Mouse (Mus musculus): Measurements from ENCODE around the gene Taf4. TPM values are rescaled to one million over a fixed set of nuclear protein-coding genes. Genes with fewer than 3 reads are reported as not detected.
A peak's percentile ranks its signal among the peaks of the same experiment; 100 is the strongest.

The Taf4 gene
- total RNA-seq, 2 experiments from 2014 or later: 18.7 to 19.0 TPM

GRCm38 (mm10) chr2:179945051-179945450 is 31.4 kb downstream of the Taf4 start:
- DNase-seq (ENCODE audit: low spot score in 2 of 2): no peak

- no peak for DNase-seq (ENCODE audit: low spot score in 2 of 2)
Observed at GRCm38 (mm10) chr2:179941696-179942095, 34.8 kb downstream of the Taf4 start.

DNA sequence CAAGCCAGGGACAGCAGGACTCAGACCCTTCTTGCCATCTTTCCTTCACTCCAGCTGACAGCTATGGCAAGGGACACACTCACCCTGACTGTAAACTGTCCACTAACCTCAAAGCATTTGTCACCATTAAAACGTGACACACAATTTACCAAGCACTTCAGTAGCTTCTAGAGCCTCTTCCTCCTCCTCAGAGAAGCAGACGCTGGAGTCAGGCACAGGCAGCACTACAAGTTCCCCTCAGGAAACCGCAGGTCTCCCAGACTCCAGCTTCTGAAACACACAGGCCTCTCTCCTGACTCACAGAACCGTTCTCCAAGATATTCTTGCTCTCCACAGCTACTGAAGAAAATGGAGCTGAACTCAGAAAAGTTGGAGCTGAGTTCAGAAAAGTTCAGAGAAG is 39.4 kb downstream of the Taf4 start:
- no peak for DNase-seq (ENCODE audit: low spot score in 2 of 2)

- DNase-seq (ENCODE audit: low spot score in 2 of 2): no peak
Observed at GRCm38 (mm10) chr2:179934165-179934564, 42.3 kb downstream of the Taf4 start.

GRCm38 (mm10) chr2:179931741-179932140 is 44.7 kb downstream of the Taf4 start:
- DNase-seq (ENCODE audit: low spot score in 2 of 2): no peak

DNA sequence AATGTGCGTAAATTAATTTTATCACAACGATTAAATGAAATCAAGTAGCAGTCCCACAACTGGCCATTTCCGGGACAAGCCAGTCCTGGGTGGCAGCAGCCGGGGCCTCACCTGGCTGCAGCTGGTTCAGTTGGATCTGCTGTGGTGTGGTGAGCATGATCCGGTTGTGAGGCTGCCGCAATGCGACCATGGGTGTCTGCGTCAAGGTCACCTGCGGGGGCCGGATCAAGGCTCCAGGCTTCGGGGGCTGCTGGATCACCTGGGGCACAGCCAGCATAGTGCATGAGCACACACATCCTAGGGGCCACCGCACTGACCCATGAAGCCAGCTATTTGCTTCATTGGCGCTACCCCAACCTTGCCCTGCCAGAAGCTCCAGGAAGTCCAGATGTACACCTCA is 47.3 kb downstream of the Taf4 start:
- DNase-seq (ENCODE audit: low spot score in 2 of 2): no peak

DNA sequence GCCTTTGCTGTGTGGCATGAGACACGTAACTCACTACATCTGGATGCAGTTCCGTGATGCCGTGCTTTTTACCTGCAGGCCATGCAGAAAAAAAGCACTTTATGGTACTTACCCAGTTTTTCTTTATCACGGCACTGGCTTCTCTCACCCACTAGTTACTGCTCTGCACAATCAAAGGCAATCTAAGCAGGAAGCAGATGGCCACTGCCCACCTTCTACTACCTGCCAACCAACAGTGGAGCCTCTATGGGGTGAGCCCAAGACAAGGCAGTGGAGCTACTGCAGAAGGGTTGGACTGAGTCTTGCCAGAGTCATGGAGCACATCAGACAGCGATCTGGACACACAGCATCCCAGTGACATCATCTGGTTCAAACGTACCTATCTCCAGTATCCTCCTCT is 52.4 kb downstream of the Taf4 start:
- DNase-seq (ENCODE audit: low spot score in 2 of 2): no peak

DNA sequence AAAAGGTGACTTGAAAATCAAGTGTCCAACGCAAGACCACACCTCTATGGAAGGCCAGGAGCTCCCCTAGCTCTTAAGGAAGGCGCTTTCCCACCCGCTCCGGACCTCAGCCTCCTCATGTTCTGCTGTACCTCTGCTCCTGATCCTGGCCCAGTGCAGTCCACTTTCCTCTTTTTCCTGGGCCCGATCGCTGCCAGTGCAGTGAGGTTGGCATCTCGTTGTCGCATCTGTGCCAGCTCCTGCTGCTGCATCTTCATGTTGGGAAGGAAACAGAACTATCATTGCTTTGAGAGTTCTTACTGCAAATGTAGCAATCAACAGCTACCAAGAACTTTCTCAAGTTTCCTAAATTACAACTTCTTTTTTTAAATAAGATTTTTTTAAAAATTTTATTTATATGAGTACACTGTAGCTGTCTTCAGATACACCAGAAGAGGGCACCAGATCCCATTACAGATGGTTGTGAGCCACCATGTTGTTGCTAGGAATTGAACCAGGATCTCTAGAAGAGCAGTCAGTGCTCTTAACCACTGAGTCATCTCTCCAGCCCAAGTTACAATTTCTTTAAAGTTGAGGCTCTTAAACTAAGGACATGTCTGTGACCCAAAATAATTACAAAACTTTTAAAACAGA is 55.3 kb downstream of the Taf4 start:
- DNase-seq (ENCODE audit: low spot score in 2 of 2): no peak

DNA sequence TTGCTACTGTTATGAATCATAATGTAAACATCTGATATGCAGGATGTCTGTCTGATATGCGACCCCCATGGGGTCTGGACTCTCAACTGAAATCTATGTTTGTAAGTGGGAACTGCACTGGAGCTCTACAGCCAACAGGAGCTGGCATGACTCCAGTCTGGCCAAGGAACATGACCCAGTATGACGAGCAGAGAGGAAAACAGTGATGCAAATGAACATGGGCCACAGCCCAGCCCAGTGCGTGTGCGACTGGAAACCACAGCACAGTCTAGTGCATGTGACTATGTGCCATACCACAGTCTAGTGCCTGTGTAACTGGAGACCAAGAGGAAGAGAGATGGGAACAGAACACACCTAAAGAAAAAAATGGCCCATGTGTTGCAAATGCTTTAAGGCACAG is 56.4 kb downstream of the Taf4 start:
- no peak for DNase-seq (ENCODE audit: low spot score in 2 of 2)

- DNase-seq (ENCODE audit: low spot score in 2 of 2): peak; percentile 66 to 75
Observed at GRCm38 (mm10) chr2:179916877-179917673, 59.4 kb downstream of the Taf4 start.

- DNase-seq (ENCODE audit: low spot score in 2 of 2): no peak
Observed at GRCm38 (mm10) chr2:179914246-179914645, 62.2 kb downstream of the Taf4 start.

GRCm38 (mm10) chr2:179913349-179913748 is 63.1 kb downstream of the Taf4 start:
- DNase-seq (ENCODE audit: low spot score in 2 of 2): no peak

DNA sequence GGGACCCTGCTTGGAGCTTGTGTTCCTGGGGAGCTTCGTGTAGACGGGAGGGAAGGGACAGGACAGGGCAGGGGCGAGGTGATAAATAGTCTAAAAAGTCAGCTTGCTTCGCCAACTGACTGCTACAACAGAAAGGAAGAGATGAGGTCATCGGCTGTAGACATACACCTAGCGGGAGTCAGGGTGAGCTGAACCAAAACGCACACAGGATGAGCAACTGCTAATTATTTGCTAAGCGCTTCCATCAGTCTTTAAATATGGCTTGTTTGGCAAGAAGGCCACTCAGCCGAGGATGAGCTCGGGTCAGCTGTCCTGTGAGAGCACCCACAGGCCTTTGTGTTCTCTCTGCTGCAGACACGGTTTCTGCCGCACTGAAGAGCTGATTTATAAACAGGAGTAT is 63.5 kb downstream of the Taf4 start:
- no peak for DNase-seq (ENCODE audit: low spot score in 2 of 2)

- no peak for DNase-seq (ENCODE audit: low spot score in 2 of 2)
Observed at GRCm38 (mm10) chr2:179896949-179897348, 79.5 kb downstream of the Taf4 start.

DNA sequence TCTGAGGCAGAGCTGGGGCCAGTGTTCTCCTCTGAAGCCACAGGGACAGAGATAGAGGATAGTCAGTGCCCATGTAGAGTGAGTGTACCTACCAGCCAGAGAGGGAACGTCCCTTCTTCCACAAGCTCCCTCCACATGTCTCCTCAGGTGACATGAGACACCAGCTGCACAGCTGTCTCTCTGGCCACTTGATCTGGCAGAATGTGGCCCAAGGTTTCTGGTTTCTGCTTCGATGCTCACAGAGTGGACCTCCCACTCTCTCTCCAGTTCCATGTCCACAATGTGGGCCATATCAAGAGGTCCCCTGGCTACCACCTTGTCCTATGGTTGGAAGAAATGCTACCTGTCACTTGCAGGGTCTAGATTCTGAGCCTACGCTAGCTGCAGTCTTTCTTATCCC is 85.4 kb downstream of the Taf4 start:
- DNase-seq (ENCODE audit: low spot score in 2 of 2): no peak

DNA sequence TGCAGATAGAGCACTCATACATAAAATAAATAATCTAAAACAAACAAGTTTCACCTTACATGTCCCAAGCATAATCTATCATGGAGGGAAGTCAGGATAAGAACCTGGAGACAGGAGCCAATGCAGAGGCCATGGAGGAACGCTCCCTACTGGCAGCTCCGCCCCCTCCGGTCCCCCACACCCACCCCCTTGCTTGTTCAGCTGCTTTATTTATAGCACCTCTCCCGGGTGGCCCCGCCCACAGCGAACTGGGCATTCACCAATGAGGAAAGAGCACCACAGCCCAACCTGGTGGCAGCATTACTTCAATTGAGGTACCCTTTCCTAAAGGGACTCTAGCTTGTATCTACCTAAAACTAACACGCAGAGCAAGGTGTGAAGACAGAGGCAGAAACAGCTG is 91.9 kb downstream of the Taf4 start:
- no peak for DNase-seq (ENCODE audit: low spot score in 2 of 2)

GRCm38 (mm10) chr2:179877551-179878215 is 98.8 kb downstream of the Taf4 start:
- DNase-seq (ENCODE audit: low spot score in 2 of 2): peak; percentile 68 to 79

DNA sequence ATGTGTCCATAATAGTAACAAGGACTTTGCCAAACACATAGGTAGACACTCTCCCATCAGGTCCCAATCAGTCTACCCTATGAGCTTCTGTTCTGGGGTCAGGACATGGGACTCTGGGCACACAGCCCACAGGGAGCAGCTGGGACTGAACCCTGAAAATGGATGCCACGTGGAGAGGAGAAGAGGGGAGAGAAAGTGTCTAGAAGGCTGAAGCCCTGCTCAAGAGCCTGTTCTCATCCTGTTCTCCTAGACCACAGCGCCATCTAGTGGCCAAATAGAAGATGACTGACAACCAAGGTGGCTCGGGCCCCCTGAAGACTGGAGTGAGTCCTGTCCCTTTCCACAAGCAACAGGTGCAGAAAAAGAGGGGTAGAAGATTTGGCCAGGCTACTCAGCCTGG is 101.3 kb downstream of the Taf4 start:
- DNase-seq (ENCODE audit: low spot score in 2 of 2): peak; percentile 84

- peak; percentile 41 to 42 for DNase-seq (ENCODE audit: low spot score in 2 of 2)
Observed at GRCm38 (mm10) chr2:179873315-179873714, 103.1 kb downstream of the Taf4 start.

DNA sequence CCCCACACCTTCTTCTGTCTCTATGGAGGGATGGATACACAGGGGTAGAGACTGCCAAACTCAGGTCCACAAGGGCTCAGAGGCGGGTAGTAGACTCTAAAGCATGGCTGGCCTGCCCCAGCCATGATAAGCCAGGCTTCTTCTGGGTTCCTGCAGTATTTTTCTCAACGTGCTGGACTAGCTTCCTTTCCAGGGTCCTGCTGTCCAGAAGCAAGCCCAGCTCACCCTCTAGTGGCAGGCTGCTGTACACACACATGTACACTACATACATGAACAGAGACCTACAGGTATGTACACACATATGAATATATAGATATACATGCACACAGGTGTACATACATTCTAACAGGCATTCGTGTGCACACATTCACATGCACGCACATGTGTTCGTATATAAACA is 103.7 kb downstream of the Taf4 start:
- DNase-seq (ENCODE audit: low spot score in 2 of 2): peak; percentile 44 to 59

- DNase-seq (ENCODE audit: low spot score in 2 of 2): peak; percentile 51 to 59
Observed at GRCm38 (mm10) chr2:179869871-179870270, 106.6 kb downstream of the Taf4 start.

DNA sequence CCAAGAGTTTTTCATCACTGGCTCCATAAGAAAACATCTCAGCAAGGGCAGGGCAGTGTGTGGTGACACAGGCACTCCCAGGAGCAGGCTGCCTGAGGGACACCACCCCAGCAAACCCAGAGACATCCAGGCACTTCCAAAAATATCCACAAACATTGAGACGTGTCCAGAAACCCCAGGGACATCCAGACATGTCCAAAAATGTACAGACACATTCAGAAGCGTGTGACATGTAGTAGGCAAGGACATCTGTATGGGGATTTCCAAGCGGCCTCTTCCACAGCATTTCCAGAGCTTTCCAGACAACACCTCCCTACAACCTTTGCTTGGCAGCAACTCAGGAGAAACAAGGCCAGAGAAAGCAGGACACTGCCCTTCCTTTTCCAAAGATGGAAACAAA is 108.8 kb downstream of the Taf4 start:
- DNase-seq (ENCODE audit: low spot score in 2 of 2): no peak

All from layer of hippocampus, postnatal 10 days (tissue).